Mouse (Mus musculus) left cerebral cortex, adult 11 months (tissue): ENCODE results near the gene C2.
"Not testable (repeated sequence)": the region's sequence is repeated elsewhere in the genome, so short reads cannot be mapped to it uniquely, and the experiment has no call there.

Source experiments
- DNase-seq: peaks from one replicate; pipeline ENCODE4 v3.0.0; 2022; ENCODE audit warnings: low spot score

Gene C2

DNA sequence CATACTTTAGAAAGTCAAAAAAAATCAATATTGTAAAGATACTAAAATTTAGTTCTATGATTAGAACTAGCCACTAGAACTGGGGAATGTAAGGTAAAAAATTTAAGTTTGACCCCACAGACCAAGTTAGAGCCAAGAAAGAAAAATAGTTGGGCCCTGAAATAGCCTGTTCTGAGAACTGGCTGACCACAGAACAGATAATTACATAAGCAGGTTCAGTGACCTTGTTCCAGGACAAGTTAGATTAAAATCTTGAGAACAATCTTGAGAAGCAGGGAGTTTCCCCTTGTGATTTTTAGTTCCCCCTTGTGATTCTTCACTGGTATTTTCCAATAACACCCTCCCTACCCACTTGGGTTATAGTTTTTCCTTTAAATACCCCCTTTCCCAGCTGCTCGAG is 67.3 kb downstream of the C2 start:
- not testable (repeated sequence) for DNase-seq

DNA sequence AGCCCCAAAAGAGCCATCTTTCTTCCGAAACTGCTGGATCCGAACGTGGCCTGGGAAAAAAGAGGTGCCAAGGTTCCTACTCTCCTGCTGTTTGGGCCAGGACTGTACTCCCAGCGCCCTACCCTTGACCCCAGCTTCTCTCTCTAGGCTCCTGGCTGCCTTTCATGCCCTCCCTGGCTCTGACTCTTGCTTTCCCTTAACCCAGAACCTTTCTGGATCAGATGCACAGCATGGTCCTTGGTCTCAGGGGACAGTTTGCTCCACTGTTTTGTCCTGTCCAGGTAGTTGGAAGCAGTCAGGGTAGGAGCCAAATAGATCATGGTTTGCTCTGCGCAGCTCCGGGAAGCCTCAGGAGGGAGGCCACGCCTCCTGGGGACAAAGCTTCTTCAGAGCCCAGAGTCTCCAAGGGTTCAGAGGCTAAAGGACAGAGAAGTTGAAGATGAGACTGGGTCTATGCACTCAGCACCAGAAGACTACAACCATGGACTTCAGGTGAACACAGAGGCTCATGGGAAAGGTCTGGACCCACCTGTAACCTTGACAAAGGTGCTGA is 83.2 kb downstream of the C2 start:
- DNase-seq = no peak

DNA sequence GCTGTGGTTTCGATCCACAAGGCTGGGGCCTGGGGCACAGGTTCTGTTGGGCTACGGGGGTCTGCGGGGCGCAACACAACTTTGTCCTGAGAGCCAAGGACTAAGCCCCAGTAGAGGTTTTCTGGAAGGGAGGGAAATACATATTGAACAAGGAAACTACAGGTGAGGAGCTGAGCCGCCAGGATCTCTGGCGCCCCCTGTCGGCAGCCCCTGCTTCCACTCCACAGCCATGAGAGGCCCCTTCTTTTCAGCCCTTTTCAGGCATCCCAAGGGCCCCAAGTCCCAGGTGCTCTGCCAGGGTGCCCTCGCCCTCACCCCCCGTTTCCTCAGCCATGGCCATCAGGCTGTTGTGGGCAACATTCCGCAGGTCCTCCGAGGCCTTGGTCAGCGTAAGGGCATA is 84.3 kb downstream of the C2 start:
- DNase-seq = not testable (repeated sequence)
